Mouse (Mus musculus) CD4-positive helper T cell, adult 2 months (primary cell): ENCODE results near the gene Nrros.
A peak's percentile ranks its signal among the peaks of the same experiment; 100 is the strongest.

ENCODE experiments used
- DNase-seq: peaks from one replicate; pipeline ENCODE4 v3.0.0-alpha.2; 2012; ENCODE audit warnings: low read depth, missing footprints, low spot score

The Nrros gene

DNA sequence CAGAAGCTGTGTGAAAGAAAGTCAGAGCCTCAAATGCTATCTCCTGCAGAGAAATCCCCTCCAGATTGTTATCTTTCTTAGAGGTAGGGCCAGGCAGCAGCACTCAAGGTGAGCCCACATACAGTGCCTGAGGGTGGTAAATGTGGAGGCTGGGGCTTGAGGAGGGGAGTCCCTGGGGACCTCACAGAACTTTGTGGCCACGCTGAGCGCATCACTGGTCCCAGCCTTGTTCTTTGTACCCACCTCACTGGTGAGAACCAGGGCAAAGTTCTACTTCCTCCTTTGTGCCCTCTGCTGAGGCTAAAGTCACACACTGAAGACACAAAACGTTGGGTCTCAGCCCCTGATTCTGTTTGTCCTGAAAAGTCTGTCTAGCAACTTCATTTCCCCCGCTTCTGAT, 2.0 kb downstream of the Nrros start:
- DNase-seq: peak; percentile 72

- no peak for DNase-seq
These were observed 4.6 kb downstream of the Nrros start for GRCm38 (mm10) chr16:32160742-32161323.

DNA sequence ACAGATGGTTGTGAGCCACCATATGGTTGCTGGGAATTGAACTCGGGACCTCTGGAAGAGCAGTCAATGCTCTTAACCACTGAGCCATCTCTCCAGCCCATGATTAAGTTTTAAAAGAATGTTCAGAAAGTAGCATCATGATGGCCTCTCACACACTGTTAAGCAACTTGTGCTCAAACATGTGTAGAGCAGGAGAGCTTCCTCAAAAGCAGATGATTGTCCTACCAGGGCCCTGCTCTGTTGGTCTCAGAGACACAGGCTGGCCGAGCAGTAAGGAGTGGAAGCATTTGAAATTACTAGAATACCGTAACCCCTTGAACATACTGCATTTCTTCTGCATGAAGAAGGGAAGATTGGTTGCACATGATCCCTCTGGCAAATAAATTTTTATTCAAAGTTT, 6.4 kb downstream of the Nrros start:
- no peak for DNase-seq

- no peak for DNase-seq
These were observed 8.0 kb downstream of the Nrros start for GRCm38 (mm10) chr16:32157369-32157768.

GRCm38 (mm10) chr16:32156719-32157118, 8.7 kb downstream of the Nrros start:
- DNase-seq: no peak

DNA sequence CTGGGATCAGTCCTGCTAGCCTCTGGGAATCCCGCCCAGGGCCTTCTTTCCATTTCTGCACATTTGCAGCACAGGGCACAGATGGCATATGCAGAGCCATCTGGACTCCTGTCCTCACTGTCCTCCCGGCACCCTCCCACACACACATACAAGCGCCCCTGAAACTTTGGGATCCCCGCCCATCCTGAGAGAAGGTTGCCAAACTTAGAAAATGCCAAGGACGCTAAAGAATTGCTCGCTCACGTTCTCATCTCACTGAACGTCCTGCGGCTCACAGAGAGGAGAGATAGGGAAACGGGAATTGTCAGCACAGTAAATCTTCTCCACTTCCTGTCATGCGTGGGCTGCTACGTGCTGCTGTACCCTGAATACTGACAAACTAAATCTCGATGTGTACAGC, 11.0 kb downstream of the Nrros start:
- no peak for DNase-seq

GRCm38 (mm10) chr16:32153976-32154375, 11.4 kb downstream of the Nrros start:
- no peak for DNase-seq

GRCm38 (mm10) chr16:32147589-32148207, 17.7 kb downstream of the Nrros start:
- no peak for DNase-seq

GRCm38 (mm10) chr16:32144592-32144991, 20.8 kb downstream of the Nrros start:
- DNase-seq: no peak

- no peak for DNase-seq
These were observed 21.6 kb downstream of the Nrros start for GRCm38 (mm10) chr16:32143766-32144165.

- DNase-seq: no peak
These were observed 26.4 kb downstream of the Nrros start for GRCm38 (mm10) chr16:32138954-32139353.

DNA sequence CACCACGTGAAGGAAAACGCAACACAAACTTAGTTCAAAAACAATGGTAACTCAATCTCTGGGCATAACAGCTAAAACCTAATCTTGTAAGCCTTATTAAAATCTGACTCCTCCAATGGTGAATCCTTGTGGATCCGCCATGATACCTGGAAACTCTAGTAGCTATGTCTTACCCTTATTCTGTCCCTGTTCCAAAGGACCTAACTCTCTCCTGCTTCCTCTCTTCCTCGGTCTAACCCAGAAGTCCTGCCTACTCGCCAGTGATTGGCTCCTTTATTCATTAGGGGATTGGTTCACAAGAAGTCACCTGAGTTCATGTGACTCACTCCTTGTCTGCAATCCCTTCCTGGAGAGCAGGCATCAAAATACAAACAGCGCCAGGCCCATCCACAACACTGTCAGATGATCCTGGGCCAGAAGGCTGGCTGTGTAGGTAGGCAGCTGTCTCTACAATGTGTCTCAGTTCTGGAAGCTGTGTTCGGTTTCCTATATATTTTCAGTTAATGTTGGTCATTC, 29.5 kb downstream of the Nrros start:
- DNase-seq: no peak

DNA sequence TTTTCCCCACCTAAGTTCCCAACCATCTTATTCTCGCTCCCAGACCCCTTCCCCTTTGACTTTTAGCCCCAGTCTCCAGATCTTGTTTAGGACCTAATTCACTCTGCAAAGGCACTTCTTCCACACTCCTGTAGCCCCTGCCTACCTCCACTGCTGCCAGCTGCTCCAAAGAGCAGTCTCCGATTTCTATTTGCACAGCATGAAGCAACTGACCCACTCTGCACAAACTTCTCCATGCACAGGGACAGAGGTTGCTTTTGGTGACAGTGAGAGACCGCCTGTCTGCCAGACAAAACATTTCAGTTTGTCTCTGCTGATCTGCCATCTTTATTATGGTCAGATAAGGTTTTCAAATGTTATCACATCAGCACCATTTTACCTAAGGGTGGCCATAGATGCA, 32.2 kb downstream of the Nrros start:
- DNase-seq: no peak

GRCm38 (mm10) chr16:32130190-32130826, 35.1 kb downstream of the Nrros start:
- DNase-seq: peak; percentile 89

GRCm38 (mm10) chr16:32129449-32130189, 35.8 kb downstream of the Nrros start:
- peak; percentile 52 for DNase-seq

DNA sequence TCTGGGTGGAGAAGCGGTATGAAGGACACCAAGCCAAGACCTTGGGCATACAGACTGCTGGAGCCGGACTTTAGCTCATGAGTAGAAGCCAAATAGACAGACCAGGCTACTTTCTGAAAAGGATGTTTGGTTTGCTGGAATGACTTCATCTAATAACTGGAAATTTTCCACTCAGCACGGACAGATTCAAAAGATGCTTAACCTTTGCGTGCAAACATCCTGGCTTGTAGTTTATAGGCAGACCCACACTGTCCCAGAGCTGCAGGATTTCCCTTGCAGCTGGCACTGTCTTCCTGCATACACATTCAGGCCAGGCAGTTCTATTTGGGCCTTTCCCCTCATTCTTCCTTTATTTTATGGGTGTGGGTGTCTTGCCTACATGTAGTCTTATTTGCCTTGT, 38.3 kb downstream of the Nrros start:
- DNase-seq: no peak

- DNase-seq: no peak
These were observed 40.0 kb downstream of the Nrros start for GRCm38 (mm10) chr16:32125364-32125763.

GRCm38 (mm10) chr16:32124444-32125335, 40.7 kb downstream of the Nrros start:
- DNase-seq: peak; percentile 35

DNA sequence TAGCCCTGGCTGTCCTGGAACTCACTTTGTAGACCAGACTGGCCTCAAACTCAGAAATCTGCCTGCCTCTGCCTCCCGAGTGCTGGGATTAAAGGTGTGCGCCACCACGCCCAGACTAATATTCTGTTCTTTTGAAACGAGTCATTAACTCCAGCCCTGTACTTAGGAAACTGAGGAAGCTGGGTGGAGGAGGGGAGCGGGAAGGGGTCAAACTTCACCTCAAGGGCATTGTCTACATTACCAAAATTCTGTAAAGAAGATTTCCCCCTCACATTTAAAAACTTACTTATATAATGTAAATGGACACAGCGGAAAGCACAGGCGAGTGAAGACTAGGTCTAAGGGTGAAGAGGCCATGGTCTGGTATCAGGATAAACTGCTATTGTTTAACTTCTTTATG, 41.4 kb downstream of the Nrros start:
- DNase-seq: no peak

GRCm38 (mm10) chr16:32120454-32120853, 44.9 kb downstream of the Nrros start:
- DNase-seq: no peak

DNA sequence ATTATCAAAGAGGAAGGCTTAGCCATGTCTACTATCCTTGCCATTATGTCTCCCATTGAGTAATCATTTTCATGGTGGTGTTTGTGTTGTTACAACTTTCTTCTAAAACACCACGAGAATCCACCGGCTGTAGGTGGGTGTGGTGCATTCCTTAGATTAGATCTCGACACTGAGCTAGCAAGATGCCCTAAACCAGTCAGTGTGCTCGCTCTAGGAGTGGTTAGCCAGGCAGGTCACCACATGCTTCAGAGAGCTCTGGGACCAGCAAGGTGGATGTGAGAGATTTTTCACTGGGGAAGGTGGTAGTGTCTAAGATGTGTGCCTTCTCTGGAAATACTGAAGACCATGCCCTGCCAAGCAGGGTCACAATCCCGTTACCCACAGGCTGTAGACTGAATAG, 49.2 kb downstream of the Nrros start:
- peak; percentile 53 for DNase-seq
